Mouse (Mus musculus) gastrocnemius, adult 2 months (tissue): ENCODE measurements around the gene 0610040J01Rik. TPM values are rescaled to one million over a fixed set of nuclear protein-coding genes. Genes with fewer than 3 reads are reported as not detected.
A peak's percentile ranks its signal among the peaks of the same experiment; 100 is the strongest.

Experiments used
- DNase-seq: peaks from one replicate; pipeline ENCODE4 v3.0.0; 2022
- H3K27ac ChIP-seq: fragments of 200-600 bp; 2 replicates; pipeline ENCODE4 v1.8.1; 2022; ENCODE audit warnings: mild to moderate bottlenecking
- H3K4me3 ChIP-seq: fragments of 200-600 bp; 2 replicates; pipeline ENCODE4 v1.8.1; 2022; ENCODE audit warnings: mild to moderate bottlenecking, moderate library complexity
- CTCF ChIP-seq: fragments of 200-600 bp; IDR thresholded peaks from 2 replicates; pipeline ENCODE4 v1.8.1; 2022; ENCODE audit warnings: antibody characterized with exemption, mild to moderate bottlenecking, moderate library complexity
- intact Hi-C: fragments of 180-260 bp; cut with DNase I; formaldehyde crosslinking; loops from one replicate; pipeline ENCODE4 v1.15.1; 2025
- long read RNA-seq, 2 experiments: library from polyadenylated mRNA; stranded (forward); transcript quantifications; one replicate each; pipeline ENCODE4 v2.0.0; 2021
- total RNA-seq, 2 experiments: library from RNA; stranded (reverse); gene quantifications; 2 replicates each; pipeline ENCODE4 v1.2.3; 2021

0610040J01Rik gene
- total RNA-seq = 10 to 100 TPM in 1 of 2 experiments, 1 to 10 TPM in 1; 5.6 to 11.4 TPM
- long read RNA-seq, experiment 1, transcript 0610040J01Rik-201 (4 exons, 2,008 nt) = major isoform, 16 of 23 reads
- long read RNA-seq, experiment 1, partial matches to known transcripts = 0 of 23 reads
- long read RNA-seq, experiment 1, other reads (novel, unspliced or antisense) = 7 of 23 reads
- long read RNA-seq, experiment 2, transcript 0610040J01Rik-201 (4 exons, 2,008 nt) = major isoform, 11 of 14 reads
- long read RNA-seq, experiment 2, partial matches to known transcripts = 0 of 14 reads
- long read RNA-seq, experiment 2, other reads (novel, unspliced or antisense) = 3 of 14 reads

GRCm38 (mm10) chr5:63811819-63812508 is at the start of gene 0610040J01Rik:
0610040J01Rik (plus strand) TSS chr5:63812363.
- intact Hi-C loops = loop anchor here (1.0 to 10.0 kb wide), 2 partner anchors 74 to 253 kb away; no protein-coding TSS in a partner anchor
- H3K4me3 ChIP-seq = peak within 1 kb of the TSS; percentile 73
- H3K27ac ChIP-seq = peak within 1 kb of the TSS; percentile 78
- TF ChIP-seq CTCF = peak; percentile 78
- peak; percentile 87 for DNase-seq

- TF ChIP-seq CTCF = no peak
- intact Hi-C loops = no loop called here
- Histone ChIP-seq H3K27ac (no peak overlapping the region), H3K4me3 (no peak overlapping the region)
- no peak for DNase-seq
Measured at GRCm38 (mm10) chr5:63765886-63766285, 46.3 kb upstream of the 0610040J01Rik start.

- peak; percentile 70 for TF ChIP-seq CTCF
- no peak overlapping the region for H3K4me3 ChIP-seq
- no peak overlapping the region for H3K27ac ChIP-seq
- intact Hi-C loops = no loop called here
- DNase-seq = no peak
Measured at GRCm38 (mm10) chr5:63766715-63767114, 45.4 kb upstream of the 0610040J01Rik start.

GRCm38 (mm10) chr5:63767464-63767863 is 44.7 kb upstream of the 0610040J01Rik start:
- TF ChIP-seq CTCF = no peak
- intact Hi-C loops = no loop called here
- Histone ChIP-seq H3K27ac (no peak overlapping the region), H3K4me3 (no peak overlapping the region)
- no peak for DNase-seq

GRCm38 (mm10) chr5:63768220-63768619 is 43.9 kb upstream of the 0610040J01Rik start:
- TF ChIP-seq CTCF = no peak

GRCm38 (mm10) chr5:63772971-63773370 is 39.2 kb upstream of the 0610040J01Rik start:
- TF ChIP-seq CTCF = no peak
- Histone ChIP-seq H3K27ac (no peak overlapping the region), H3K4me3 (no peak overlapping the region)
- intact Hi-C loops = no loop called here
- DNase-seq = no peak

More at GRCm38 (mm10) chr5:63768220-63768619, 43.9 kb upstream of the 0610040J01Rik start:
- Histone ChIP-seq H3K27ac (no peak overlapping the region), H3K4me3 (no peak overlapping the region)
- no peak for DNase-seq
- intact Hi-C loops = no loop called here

GRCm38 (mm10) chr5:63773603-63774002 is 38.6 kb upstream of the 0610040J01Rik start:
- intact Hi-C loops = no loop called here
- no peak for TF ChIP-seq CTCF
- no peak overlapping the region for H3K27ac ChIP-seq
- no peak overlapping the region for H3K4me3 ChIP-seq
- DNase-seq = no peak

GRCm38 (mm10) chr5:63788156-63788826 is 23.9 kb upstream of the 0610040J01Rik start:
- no peak for TF ChIP-seq CTCF
- H3K27ac ChIP-seq = no peak overlapping the region
- H3K4me3 ChIP-seq = no peak overlapping the region
- DNase-seq = no peak
- intact Hi-C loops = no loop called here

- no peak for TF ChIP-seq CTCF
- intact Hi-C loops = loop anchor here (10.0 kb wide), 1 partner anchor 252 kb away; no protein-coding TSS in a partner anchor
Measured at GRCm38 (mm10) chr5:63812509-63812865, 324 bp downstream of the 0610040J01Rik start.

GRCm38 (mm10) chr5:63816643-63817042 is 4.5 kb downstream of the 0610040J01Rik start:
- intact Hi-C loops = loop anchor here (10.0 kb wide), 1 partner anchor 248 kb away; no protein-coding TSS in a partner anchor
- Histone ChIP-seq H3K4me3 (no peak overlapping the region), H3K27ac (no peak overlapping the region)
- DNase-seq = no peak
- TF ChIP-seq CTCF = no peak

More at GRCm38 (mm10) chr5:63812509-63812865, 324 bp downstream of the 0610040J01Rik start:
- no peak for DNase-seq
- Histone ChIP-seq H3K27ac (peak overlapping the region; percentile 78), H3K4me3 (peak overlapping the region; percentile 73)

- TF ChIP-seq CTCF = no peak
- intact Hi-C loops = loop anchor here (10.0 kb wide), 1 partner anchor 248 kb away; no protein-coding TSS in a partner anchor
- Histone ChIP-seq H3K4me3 (no peak overlapping the region), H3K27ac (peak overlapping the region; percentile 4; the same call in 1 of the 2 replicates)
- DNase-seq = peak; percentile 63
Measured at GRCm38 (mm10) chr5:63817270-63817669, 5.1 kb downstream of the 0610040J01Rik start.

GRCm38 (mm10) chr5:63818975-63819374 is 6.8 kb downstream of the 0610040J01Rik start:
- TF ChIP-seq CTCF = no peak
- intact Hi-C loops = loop anchor here (10.0 kb wide), 1 partner anchor 246 kb away; no protein-coding TSS in a partner anchor
- Histone ChIP-seq H3K4me3 (no peak overlapping the region), H3K27ac (no peak overlapping the region)
- no peak for DNase-seq
